Mouse (Mus musculus) testis, adult 2 months (tissue): ENCODE data around the gene Taf8. TPM values are rescaled to one million over a fixed set of nuclear protein-coding genes. Genes with fewer than 3 reads are reported as not detected.
A peak's percentile ranks its signal among the peaks of the same experiment; 100 is the strongest.

Experiments used
- H3K27ac ChIP-seq: fragments of 200-500 bp; 2 replicates; pipeline ENCODE4 v1.5.1; 2012; ENCODE audit warnings: low read depth, low read length; ENCODE audit not compliant: control insufficient read depth, insufficient read depth
- H3K27me3 ChIP-seq: fragments of 200-500 bp; 2 replicates; pipeline ENCODE4 v1.6.1; 2012; ENCODE audit warnings: mild to moderate bottlenecking, low read length, moderate library complexity; ENCODE audit not compliant: control insufficient read depth, insufficient read depth
- H3K36me3 ChIP-seq: fragments of 200-500 bp; 2 replicates; pipeline ENCODE4 v1.6.1; 2012; ENCODE audit warnings: mild to moderate bottlenecking, low read length; ENCODE audit not compliant: control insufficient read depth, insufficient read depth
- H3K4me1 ChIP-seq: fragments of 200-500 bp; 2 replicates; pipeline ENCODE4 v1.6.1; 2012; ENCODE audit warnings: low read length; ENCODE audit not compliant: control insufficient read depth, insufficient read depth
- H3K4me3 ChIP-seq: fragments of 200-500 bp; 2 replicates; pipeline ENCODE4 v1.5.1; 2012; ENCODE audit warnings: low read depth, mild to moderate bottlenecking, low read length, moderate library complexity, mixed read lengths; ENCODE audit not compliant: control insufficient read depth
- CTCF ChIP-seq: fragments of 200-500 bp; IDR thresholded peaks from 2 replicates; pipeline ENCODE4 v1.5.1; 2012; ENCODE audit warnings: low read depth, mild to moderate bottlenecking, inconsistent platforms, low read length, moderate library complexity; ENCODE audit not compliant: control insufficient read depth, insufficient read depth, insufficient replicate concordance
- POLR2A ChIP-seq: fragments of 200-500 bp; IDR thresholded peaks from 2 replicates; pipeline ENCODE4 v1.6.1; 2012; ENCODE audit warnings: low read depth, mild to moderate bottlenecking, inconsistent platforms, low read length, moderate library complexity; ENCODE audit not compliant: control insufficient read depth
- polyA plus RNA-seq: library from polyadenylated mRNA; depleted of rRNA; stranded (reverse); fragments of >200 nt; gene quantifications from 2 replicates; pipeline ENCODE4 v1.2.3, GENCODE M21; 2012

Gene Taf8
- polyA plus RNA-seq, 1 experiment, result 15.3 TPM

DNA sequence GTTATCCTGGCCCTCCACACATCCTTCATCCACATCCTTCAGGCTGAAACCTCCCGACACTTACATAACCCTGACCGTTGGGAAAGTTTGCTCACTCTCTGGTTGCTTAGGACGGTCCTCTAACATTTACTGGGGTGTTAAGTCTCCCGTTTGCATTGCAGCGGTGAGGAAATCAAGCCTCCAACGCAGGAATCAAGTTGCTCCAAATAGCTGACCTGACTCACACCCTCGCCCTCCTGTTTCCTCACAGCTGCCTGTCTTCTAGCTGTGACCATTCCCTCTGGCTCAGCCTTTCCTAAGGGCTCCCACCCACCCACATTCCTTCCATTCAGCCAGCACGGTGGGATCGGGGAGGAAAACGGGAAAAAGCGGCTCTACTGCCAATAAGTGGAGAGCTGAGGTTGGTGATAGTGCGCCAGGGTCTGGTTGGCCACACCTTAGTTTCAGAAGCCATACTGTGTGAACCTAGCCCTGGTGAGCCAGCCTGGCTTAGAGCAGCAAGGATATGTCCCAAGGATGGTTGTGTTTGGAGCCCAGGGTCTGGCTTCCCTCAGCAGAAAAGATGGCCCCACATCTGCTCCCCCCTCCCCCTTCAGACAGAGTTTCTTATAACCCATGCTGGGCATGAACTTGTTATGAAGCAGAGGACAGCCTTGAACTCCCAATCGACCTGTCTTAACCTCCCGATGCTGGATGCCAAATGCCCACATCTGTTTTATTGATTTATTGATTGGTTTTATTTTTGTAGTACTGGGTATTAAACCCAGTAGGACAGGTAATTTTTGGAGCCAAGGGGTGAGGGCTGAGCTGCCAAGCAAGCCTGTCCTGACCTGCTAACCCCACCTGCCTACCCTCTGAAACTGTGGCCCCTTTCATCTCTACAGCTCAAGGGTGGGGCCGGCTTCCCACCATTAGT, 29.4 kb downstream of the Taf8 start:
- Histone ChIP-seq H3K27ac (no peak overlapping the region), H3K4me1 (peaks cover 15% of the 10 kb centered on the region), H3K36me3 (no peaks in the 10 kb centered on the region), H3K27me3 (no peaks in the 10 kb centered on the region), H3K4me3 (no peak overlapping the region)
- no peak for TF ChIP-seq CTCF
- TF ChIP-seq POLR2A, result no peak

DNA sequence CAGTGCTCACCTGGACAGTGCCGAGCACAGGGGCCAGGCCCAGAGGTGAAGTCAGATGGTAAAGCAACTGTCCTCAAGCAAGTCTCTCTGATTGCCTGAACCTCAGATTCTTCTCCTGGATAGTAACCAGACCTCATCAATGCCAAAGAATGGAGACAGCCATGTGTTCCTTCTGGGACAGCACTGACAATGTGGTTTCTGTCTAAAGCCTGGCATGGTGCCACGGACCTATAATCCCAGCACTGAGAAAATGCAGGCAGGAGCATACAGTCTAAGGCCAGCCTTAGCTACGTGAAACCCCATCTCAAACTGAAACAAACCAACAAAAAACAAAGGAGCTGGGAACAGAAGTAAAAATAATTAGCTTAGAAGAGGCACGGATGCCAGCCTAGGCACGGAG, 31.4 kb downstream of the Taf8 start:
- Histone ChIP-seq H3K4me1 (peaks cover 15% of the 10 kb centered on the region), H3K27ac (no peak overlapping the region), H3K36me3 (no peaks in the 10 kb centered on the region), H3K4me3 (no peak overlapping the region), H3K27me3 (no peaks in the 10 kb centered on the region)
- no peak for TF ChIP-seq POLR2A
- TF ChIP-seq CTCF, result no peak

DNA sequence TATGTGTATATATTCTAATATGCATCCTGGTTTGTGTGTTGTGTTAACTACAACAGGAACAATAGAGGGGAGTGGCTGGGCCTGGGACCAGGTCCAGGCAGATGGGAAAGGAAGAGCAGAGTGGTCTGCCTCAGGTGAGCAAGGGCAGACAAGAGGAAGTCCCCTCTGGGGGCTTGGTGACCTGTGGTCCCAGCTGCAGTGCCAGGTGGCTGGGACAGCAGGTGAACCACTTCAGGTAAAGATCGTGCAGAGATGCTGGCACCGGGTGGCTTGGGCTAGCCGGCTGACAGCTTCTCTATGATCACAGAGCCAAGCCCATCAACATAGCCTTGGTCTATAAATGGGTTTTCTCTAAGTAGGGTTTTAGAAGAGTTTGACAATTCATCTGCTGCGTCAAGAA, 32.0 kb downstream of the Taf8 start:
- no peaks in the 10 kb centered on the region for H3K27me3 ChIP-seq
- TF ChIP-seq POLR2A (no peak), CTCF (no peak)

GRCm38 (mm10) chr17:47469642-47470041, 32.5 kb downstream of the Taf8 start:
- Histone ChIP-seq H3K27ac (no peak overlapping the region), H3K36me3 (no peaks in the 10 kb centered on the region), H3K4me1 (peaks cover 15% of the 10 kb centered on the region), H3K27me3 (no peaks in the 10 kb centered on the region), H3K4me3 (no peak overlapping the region)
- TF ChIP-seq CTCF (no peak), POLR2A (no peak)

More for the DNA sequence above, 32.0 kb downstream of the Taf8 start:
- Histone ChIP-seq H3K36me3 (no peaks in the 10 kb centered on the region), H3K27ac (no peak overlapping the region), H3K4me3 (no peak overlapping the region), H3K4me1 (peaks cover 15% of the 10 kb centered on the region)

DNA sequence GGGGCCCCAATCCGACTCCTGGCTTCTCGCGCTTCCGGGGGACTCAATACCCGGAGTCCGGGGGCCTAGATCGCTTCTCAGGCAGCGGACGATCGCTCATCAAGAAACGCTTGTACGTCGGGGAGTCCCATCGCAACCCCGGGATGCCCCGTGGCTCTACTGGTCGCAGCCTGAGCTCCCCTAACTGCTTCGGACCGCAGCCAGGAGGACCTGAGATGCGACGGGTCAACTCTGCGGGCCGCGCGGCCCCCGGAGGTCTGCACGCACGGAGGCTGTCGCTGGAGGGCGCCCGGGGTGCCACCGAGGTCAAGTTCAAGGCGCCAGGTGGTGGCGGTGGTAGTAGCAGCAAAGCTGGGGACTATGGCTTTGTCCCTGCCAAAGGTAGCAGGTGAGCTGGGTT, 33.6 kb downstream of the Taf8 start:
- H3K4me3 ChIP-seq, result peak overlapping the region; percentile 86
- H3K4me1 ChIP-seq, result peaks cover 15% of the 10 kb centered on the region
- H3K27ac ChIP-seq, result no peak overlapping the region
- H3K36me3 ChIP-seq, result no peaks in the 10 kb centered on the region
- peak; percentile 17; the same call in 1 of the 2 replicates for TF ChIP-seq CTCF
- TF ChIP-seq POLR2A, result no peak
- H3K27me3 ChIP-seq, result no peaks in the 10 kb centered on the region

DNA sequence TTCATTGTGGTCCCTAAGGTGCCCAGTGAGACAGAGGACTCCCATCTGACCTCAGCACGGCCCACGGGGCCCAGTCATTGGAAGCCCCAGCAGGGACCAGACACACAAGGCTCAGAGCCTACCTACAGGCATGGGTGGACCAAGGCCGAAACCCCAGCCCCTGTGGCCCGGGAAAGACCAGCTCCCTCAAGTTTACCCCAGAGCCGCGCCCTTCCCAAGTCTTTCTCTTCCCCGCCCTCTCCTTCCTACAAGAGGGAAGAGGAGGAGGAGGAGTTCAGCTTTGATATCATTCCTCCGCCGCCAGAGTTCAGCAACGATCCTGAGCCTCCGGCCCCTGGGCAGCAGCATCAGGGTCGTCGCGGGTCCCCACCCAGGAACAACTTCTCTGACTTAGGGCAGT, 34.0 kb downstream of the Taf8 start:
- H3K4me3 ChIP-seq, result peak overlapping the region; percentile 86
- peaks cover 15% of the 10 kb centered on the region for H3K4me1 ChIP-seq
- no peaks in the 10 kb centered on the region for H3K36me3 ChIP-seq
- TF ChIP-seq CTCF (no peak), POLR2A (no peak)
- no peak overlapping the region for H3K27ac ChIP-seq
- no peaks in the 10 kb centered on the region for H3K27me3 ChIP-seq

GRCm38 (mm10) chr17:47467659-47468058, 34.4 kb downstream of the Taf8 start:
- TF ChIP-seq CTCF (no peak), POLR2A (no peak)
- Histone ChIP-seq H3K27me3 (no peaks in the 10 kb centered on the region), H3K27ac (no peak overlapping the region), H3K36me3 (no peaks in the 10 kb centered on the region), H3K4me3 (peak overlapping the region; percentile 86), H3K4me1 (peaks cover 15% of the 10 kb centered on the region)

- Histone ChIP-seq H3K4me1 (peaks cover 15% of the 10 kb centered on the region), H3K27me3 (no peaks in the 10 kb centered on the region), H3K27ac (no peak overlapping the region), H3K4me3 (no peak overlapping the region), H3K36me3 (no peaks in the 10 kb centered on the region)
- no peak for TF ChIP-seq POLR2A
These were observed 35.8 kb downstream of the Taf8 start for GRCm38 (mm10) chr17:47466284-47466683.
